Mouse (Mus musculus) retina, adult 2 months (tissue): ENCODE measurements around the gene Ncor1.
"Not testable (repeated sequence)": the region's sequence is repeated elsewhere in the genome, so short reads cannot be mapped to it uniquely, and the experiment has no call there.

ENCODE experiments used
- DNase-seq: peaks from one replicate; pipeline ENCODE4 v3.0.0-alpha.2; 2012; ENCODE audit warnings: low read depth, low spot score

Gene Ncor1

DNA sequence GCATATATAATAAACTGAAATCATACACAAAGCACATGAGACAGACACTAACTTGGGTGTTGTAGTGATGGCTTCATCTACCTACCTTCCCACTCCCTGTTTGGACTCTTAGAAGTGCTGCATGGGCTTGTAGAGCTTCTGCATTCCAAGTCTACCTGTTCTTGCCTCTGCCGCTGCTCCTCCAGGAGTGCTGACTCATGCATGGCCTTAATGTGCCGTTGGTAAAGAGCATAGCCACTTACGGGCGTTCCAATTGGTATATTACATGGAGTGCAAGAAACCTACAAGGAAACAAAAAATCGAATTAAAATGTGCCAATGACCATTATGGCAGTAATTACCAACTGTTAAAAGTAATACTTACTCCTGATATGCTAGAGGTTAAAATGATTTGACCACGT lies 91.5 kb downstream of the Ncor1 start:
- no peak for DNase-seq

DNA sequence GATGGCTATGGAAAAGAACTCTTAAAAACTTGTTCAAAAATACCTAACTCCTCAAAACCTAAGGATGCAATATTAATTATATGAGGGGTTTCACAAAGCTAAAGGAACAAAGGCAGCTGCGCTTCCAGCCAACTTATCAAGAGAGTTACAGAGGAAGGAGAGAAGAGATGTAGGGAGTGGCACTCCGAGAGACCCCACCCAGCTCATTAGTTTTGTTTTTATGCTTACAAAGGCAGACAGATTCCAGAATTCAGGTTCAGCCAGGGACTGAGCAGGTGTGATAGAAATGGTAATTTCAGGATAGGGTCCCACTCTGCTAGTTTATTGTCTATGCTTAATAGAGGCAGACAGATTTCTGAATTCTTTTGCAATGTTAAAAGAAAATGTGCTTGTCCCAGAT lies 103.1 kb downstream of the Ncor1 start:
- DNase-seq: no peak

DNA sequence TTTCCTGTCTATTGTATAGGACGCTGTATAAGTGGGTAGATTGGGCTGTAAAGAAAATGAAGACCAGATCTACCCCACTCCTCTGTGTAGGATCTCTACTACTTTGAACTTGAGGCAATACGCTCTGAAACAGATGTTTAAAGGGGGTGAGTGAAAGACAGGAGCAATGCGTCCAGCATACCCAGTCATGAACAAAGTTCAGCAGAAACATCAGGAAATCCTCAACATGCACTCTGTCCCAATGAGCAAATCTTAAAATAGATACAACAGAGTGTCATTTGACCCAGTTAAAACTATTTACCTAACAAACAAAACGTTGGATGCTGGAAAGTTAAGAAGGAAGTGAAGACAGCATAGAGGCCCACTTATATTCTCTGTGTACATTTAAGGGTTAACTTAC lies 106.4 kb downstream of the Ncor1 start:
- no peak for DNase-seq

DNA sequence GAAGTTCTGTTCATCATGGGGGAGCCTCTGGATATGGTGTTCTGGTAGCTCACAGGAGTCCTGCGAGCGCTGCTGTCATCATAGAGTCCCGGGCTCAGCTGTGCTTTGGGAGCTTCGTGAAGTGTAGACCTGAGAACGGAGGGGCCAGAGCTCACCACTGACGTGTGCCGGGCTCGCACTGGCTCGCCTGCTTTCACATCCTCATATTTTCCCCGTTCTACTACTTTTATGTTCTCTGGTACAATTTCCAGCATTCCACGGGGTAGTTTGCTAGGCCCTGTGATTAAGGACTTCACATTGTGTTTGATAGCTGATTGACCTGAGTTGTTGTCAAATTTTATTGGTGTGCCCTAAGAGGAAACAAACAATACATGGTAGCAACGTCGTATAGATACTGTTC lies 115.3 kb downstream of the Ncor1 start:
- no peak for DNase-seq

DNA sequence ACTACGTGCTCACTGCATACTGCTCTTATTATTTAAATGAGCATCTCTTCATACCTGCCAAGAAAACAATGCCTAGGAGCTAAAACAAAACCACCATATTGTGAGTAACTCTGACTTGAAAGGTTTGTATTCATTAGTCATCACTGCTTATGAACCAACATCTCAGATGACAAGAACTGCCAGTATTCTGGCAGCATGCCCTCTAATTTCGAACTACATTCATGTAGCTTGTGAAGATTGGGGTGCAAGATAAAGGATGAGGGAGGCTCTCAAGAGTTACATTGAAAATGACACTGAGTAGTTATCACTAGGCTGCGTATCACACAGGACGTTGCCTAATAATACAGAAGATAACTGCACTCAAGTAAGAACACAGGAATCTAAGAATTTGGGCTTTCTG lies 126.1 kb downstream of the Ncor1 start:
- DNase-seq: no peak

DNA sequence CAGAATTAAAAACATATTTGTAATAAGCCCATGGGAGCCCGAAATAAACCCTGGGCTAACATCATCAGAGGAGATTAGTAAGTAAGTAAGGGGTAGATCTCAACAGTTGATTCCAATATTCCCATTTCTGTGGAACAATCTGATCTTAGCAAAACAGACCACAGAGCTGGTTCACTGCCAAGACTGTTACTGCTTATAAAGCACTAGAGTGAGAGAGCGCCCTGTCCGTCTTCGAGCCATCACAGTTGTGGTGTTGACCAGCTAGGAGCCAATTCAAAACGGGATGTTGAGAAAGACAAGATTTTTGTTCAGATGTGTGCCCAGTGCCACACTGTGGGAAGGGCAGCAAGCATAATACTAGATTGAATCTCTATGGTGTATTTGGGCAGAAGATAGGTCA lies 127.2 kb downstream of the Ncor1 start:
- no peak for DNase-seq

DNA sequence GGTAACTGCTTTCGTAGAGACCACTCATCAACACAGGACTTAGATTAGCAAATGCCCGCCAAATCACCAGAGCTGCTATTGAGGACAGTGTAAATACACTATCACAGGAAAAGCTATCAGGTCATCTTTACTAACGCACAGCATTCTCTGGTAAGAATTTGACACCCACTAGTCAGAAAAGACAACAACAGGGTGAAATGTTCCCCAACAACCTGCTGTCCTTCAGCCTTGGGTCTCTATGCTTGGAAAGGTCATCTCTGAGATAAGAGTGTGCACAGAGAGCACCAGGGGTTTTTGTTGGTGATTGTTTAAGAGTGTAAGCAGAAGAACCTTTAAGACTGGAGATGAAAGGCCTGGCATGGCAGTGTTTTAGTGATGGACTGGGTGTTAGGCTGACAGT lies 134.7 kb downstream of the Ncor1 start:
- DNase-seq: no peak

DNA sequence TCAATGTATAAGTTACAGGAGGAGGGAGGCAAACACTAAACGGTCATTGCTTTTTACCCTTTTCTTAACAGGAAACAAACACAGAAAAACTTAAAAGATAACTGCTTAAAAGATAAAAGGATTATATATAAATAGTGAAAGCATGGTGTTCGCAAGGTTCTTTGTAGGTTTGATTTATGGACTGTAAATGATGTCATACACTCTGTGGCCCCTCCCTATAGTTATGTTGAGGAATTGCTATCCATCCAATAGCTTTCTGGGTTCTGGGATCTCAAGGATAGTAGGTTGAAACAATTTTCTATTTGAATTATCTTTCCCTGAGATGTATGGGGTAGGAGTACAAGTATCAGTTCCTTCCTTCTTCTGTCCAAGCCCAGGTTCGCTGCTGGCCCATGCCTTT lies 138.2 kb downstream of the Ncor1 start:
- no peak for DNase-seq

DNA sequence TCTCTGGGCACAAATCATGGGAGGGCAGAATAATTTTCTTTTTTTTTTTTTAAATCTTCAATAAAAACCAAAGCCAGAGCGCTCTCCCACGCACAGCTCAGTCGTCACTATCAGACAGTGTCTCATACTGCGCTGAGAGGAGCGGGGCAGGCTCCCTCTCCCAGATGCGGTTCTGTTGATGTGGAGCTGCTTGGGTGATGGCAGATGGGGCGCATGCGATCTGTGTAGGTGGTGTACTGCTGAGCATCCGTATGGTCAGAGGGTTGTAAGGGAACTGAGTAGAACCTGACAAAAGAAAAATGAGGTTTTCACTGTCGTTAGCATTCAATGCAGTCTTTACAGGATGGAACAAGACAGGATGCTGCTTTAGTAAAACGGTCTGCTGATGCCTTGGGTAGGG lies 140.6 kb downstream of the Ncor1 start:
- no peak for DNase-seq

DNA sequence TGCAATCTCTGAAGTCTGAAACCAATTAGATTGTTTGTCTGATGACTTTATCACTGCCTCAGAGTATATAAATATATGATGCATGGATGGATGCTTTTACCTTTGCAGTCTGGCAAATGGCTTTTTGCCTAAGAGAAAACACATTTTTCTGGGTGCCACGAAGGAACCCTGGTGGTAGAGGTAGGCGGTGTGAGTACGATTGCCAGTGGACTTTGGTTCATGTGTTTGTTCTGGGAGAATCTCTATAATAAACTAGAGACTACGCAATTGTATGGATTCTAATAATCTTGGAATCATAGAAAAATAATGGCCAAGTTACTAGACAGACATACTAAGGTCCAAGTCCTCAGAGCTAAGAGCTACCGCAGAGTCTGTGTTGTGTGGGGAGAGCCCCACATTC lies 143.4 kb downstream of the Ncor1 start:
- no peak for DNase-seq

DNA sequence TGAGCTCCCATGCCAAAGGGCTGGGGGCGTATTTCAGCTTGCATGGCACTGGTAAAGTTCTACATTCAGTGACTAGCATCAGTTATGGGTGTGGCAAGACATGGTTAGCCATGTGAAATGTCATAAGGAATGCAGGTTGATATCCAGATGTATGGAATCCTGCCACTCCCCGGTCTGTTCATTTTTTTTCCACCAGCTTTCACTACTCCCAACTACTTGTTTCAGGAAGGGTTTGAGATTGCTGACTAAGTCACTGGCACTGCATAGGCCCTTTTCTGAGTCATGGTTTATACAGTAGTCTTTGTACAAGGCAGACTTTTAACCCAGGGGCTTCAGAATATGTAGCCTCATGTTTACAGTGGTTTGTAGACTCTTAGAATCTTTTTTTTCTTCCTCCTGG lies 149.0 kb downstream of the Ncor1 start:
- DNase-seq: no peak

DNA sequence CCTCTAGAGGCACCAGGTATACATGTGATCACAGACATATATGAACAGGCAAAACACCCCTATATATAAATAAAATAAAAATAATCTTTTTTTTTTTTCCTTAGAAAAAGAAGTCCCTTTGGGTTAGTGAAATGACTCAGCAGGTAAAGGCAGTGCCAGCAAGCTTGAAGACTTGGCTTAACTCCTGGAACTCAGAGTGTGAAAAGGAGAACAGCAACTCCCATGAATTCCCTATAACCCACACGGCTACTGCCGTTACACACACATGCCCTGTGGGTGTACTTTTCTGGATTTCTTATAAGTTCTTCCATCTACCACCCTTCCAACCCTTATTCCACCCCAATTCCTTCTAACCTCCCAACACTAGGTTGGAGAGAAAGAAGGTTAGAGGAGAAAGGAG lies 152.5 kb downstream of the Ncor1 start:
- DNase-seq: no peak

DNA sequence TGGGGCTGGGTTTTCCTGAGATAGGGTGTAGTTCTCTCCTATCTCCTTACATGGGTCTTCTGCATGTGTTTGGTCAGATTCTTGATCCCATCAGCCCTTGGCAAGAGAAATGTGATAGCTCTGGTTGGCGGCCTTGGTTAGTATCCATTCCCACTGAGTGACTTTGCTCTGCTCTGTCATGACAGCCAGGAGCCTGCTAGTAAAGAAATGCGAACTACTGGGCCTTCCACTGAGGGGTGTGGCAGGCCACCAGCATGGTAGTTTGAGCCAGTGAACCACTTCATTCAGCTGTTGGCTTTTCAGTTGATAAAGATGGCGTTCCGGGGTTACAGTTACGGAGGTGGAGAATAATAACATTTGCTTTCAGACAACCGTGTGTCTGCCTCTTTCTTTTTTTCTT lies 159.5 kb downstream of the Ncor1 start:
- no peak for DNase-seq

DNA sequence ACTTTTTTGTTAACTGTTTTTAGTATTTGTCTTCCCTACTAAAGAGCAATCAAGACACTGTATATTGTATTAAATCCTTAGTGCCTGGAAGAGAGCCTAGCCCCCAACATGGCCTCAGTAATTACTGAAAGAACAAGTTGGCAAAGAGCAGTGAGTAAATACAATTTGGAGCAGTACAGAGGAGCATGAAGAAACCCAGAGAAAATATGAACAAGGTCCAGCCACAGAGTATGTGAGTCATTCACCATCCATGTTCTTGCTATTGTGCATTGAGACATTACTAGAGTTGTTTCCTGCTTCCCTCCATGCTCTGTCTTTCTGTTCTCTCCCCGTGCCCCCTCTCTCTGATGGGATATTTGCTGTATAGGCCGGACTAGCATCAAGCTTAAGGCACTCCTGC lies 164.2 kb downstream of the Ncor1 start:
- DNase-seq: no peak

DNA sequence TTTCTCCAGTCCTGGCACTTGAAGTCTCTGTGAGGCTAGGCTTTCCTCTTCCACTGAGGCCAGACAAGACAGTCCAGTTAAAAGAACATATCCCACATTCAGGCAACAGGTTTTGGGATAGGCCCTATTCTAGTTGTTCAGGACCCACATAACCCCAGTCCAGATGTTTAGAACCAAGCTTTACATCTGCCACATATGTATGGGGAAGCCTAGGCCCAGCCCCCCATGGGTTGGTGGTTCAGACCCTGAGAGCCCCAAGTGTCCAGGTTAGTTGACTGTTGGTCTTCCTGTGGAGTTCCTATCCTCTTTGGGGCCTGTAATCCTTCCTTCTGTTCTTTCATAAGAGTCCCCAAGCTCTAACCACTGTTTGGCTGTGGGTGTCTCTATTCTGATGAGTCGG lies 170.6 kb downstream of the Ncor1 start:
- DNase-seq: no peak

DNA sequence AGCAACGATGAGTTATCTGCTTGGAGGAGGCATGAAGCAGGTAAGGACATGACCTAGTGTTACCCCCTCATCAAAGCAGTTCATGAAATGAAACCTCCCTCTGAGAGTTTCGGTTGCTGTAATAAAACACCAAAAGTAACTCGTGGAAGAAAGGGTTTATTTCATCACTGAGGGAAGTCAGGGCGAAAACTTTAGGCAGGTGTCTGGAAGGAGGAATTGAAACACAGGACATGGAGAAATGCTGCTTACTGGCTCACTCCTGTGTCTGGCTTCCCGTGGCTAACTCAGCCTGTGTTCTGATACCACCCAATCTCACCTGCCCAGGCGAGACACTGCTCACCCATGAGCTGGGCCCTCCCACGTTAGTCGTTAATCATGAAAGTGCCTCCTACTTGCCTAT lies 173.3 kb downstream of the Ncor1 start:
- DNase-seq: no peak

DNA sequence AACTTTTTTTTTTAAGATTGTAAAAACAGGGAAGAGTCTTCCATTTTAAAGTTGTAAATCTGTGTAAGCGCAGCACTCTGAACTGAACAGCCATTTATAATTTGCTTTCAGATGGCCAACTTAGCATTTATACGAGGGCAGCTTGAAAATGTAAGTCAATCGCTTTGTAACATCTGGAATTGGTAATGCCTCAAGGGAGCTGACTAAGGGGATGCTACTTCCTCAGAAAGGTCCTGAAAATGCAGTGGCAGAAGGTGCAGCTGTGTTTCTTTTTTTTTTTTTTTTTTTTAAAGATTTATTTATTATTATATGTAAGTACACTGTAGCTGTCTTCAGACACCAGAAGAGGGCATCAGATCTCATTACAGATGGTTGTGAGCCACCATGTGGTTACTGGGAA lies 174.3 kb downstream of the Ncor1 start:
- not testable (repeated sequence) for DNase-seq

DNA sequence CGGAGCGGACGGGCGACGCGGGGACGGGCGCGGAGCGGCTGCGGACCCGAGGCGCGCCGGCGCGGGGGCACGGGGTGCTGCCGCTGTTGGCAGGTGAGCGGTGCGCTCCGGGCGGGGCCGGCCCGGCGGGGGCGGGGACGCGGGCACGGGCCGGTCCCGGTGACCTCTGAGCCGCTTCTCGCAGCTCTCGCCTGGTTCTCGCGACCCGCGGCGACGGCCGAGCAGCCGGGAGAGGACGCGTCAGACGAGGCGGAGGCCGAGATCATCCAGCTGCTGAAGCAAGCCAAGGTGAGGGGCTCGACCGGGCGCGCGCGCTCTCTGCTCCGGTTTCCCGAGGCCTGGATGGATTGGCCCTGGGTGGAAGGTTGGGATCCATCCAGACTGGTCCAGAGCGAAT lies 176.7 kb downstream of the Ncor1 start:
- no peak for DNase-seq

DNA sequence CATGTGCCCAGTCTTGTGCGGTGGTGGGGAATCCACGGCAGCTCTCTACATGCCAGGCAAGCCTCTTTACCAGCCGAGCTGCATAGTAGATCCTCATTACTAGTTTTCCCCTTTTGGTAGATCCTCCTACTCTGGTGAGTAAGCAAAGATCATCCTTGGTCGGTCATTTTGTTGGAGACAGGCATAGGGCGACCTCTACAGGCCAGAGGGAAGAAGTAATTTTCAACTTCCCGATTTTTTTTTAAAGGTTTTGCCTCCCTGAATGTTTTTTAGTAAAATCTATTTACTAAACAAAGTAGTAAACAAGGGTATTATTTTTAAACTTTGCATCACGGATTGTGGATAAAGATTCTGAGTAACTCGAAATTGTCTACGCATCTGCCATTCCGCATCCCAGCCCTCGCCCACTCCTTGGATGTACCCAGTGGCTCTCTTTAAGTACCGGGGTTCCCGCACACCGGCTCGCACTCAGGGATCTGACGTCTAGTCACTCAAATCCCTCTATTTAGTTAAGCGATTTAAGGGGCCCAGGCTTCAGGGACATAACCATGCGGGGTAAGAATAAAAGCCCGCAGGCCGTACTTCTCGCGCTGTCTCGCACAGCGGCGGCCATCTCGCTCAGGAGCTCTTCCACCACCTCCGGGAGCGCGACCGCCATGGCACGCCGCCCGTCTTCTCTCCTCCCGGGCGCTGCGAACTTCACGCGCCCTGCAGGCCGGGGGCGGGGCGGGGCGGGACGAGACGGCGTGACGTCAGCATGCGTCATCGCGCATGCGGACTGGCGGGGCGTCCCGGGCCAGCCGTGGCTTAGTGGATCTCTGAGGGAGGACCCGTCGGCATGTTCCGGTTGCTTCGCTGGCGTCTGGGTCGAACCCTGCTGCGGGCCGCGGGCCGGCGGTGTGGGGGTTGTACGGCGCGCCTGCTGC lies 177.4 kb downstream of the Ncor1 start, which contains the start of the genes Zswim7 and Ttc19:
TSS of gene Zswim7 (minus strand) at position 701 of the 926 bp plus-strand sequence.
TSS of gene Ttc19 (plus strand) at position 799 of the 926 bp plus-strand sequence.
- DNase-seq: peak; percentile 88

DNA sequence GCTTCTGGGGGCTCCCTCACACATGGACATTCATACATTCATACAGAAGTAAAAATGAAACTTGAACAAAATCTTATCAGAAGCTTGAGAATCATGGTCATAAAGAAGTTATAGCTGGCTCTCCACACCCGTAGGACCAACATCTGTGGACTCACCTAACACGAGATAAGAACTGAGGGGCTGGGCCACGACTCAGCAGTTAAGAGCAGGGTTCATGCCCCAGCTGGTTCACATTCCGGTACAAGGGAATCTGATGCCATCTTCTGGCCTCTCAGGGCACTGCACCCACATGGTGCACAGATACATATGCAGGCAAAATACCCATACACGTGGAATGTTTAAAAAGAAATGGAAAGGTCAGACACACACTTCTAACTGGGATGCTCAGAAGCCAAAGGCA lies 180.3 kb downstream of the Ncor1 start:
- DNase-seq: no peak

DNA sequence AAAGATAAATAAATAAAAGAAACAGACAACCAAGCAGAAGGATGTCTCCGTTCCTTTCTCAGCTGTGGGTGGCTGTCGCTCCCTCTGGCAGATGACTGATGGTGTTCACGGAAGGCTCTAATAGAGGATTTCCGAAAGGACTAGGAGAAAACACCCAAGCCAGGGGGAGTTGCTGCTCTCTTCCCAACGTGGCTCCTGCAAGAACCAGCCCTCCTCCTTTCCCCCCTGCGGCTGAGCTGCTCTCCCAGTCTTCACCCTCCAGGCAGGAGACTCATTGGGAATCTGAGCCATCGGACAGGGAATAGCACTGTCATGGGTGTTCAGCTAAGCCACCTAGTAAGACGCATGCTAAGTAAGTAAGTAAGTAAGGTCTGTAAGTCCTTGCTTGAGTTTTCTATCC lies 181.3 kb downstream of the Ncor1 start:
- no peak for DNase-seq

DNA sequence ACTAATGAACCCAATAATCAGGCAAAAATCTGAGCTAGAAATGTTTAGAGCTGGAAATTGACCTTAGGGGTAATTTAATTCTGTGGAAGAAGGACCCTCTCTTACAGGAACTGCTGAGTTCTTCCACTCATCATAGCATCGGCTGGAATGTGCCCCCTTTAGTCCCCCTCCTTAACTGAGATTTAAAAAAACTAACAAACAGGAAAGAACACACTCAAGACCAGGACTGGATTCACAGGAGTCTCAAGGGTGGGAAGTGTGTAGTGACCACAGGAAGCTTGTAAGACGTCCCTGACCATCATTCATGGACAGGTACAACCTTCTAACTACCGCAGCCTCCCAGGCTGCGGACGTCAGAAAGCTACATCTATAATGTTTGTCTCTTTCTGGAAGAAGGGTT lies 187.5 kb downstream of the Ncor1 start:
- DNase-seq: no peak

DNA sequence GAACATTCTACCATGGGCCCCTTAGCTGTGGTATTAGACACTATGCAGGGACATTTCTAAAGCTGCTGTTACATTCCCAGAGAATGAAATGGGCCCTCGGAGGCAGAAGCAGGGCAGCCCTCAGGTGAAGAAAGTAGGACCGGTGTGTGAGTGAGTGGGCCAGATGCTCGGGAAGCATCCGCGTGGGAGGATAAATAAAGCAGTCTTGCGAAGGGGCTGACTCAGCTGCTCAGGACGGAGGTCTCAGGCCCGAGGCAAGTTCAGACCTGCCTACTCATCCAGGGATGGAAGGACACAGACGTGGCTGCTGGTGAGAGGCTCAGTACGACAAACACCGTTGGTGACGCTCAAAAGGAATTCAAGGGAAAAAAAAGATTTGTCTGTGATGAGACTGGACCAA lies 189.2 kb downstream of the Ncor1 start:
- no peak for DNase-seq

DNA sequence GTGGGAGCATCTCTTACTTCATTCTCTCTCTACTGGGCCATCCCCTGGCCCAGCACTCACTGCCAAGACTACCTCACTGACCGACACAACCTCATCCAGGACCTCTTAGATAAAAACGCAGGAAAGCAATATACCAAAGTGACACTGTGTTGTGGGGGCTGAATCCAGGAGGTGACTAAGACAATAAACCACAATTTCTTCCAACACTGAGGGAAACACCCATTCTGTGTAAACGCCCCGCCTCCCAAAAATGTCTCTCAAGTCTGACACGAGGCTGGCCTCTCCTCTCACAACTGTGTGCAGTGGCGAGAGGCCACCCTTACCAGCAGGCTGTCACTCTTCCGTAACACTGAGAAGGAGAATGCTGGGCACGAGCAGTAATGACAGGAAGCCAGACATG lies 190.0 kb downstream of the Ncor1 start:
- no peak for DNase-seq
